Mouse (Mus musculus) ZHBTc4 (cell line): ENCODE data around the gene Evi2a.

Experiments used
- DNase-seq: peaks from one replicate; pipeline ENCODE4 v3.0.0-alpha.2; 2011; ENCODE audit warnings: low read depth, low spot score

The Evi2a gene

GRCm38 (mm10) chr11:79530333-79530761 lies at the start of gene Evi2a, which contains the start of gene Evi2:
TSS of gene Evi2a (minus strand) at chr11:79530609.
TSS of gene Evi2 (minus strand) at chr11:79530589.
- no peak for DNase-seq

GRCm38 (mm10) chr11:79577741-79578140 lies 47.3 kb upstream of the Evi2a start:
- peak; percentile 80 for DNase-seq

- no peak for DNase-seq
These were observed 45.1 kb upstream of the Evi2a start for GRCm38 (mm10) chr11:79575383-79576073.

GRCm38 (mm10) chr11:79573836-79574235 lies 43.4 kb upstream of the Evi2a start:
- DNase-seq: no peak

GRCm38 (mm10) chr11:79570319-79570718 lies 39.9 kb upstream of the Evi2a start:
- no peak for DNase-seq

- no peak for DNase-seq
These were observed 37.9 kb upstream of the Evi2a start for GRCm38 (mm10) chr11:79568197-79568911.

- DNase-seq: peak; percentile 26
These were observed 36.5 kb upstream of the Evi2a start for GRCm38 (mm10) chr11:79566947-79567346.

- no peak for DNase-seq
These were observed 33.1 kb upstream of the Evi2a start for GRCm38 (mm10) chr11:79563493-79563892.

GRCm38 (mm10) chr11:79560536-79560935 lies 30.1 kb upstream of the Evi2a start:
- DNase-seq: no peak

- no peak for DNase-seq
These were observed 22.2 kb upstream of the Evi2a start for GRCm38 (mm10) chr11:79552622-79553021.

GRCm38 (mm10) chr11:79536293-79536692 lies 5.9 kb upstream of the Evi2a start:
- no peak for DNase-seq

GRCm38 (mm10) chr11:79535554-79535953 lies 5.1 kb upstream of the Evi2a start:
- no peak for DNase-seq

- DNase-seq: no peak
These were observed 3.7 kb upstream of the Evi2a start for GRCm38 (mm10) chr11:79533950-79534690.

GRCm38 (mm10) chr11:79533311-79533710 lies 2.9 kb upstream of the Evi2a start:
- DNase-seq: peak; percentile 6

- DNase-seq: no peak
These were observed 1.1 kb upstream of the Evi2a start for GRCm38 (mm10) chr11:79531485-79531884.

GRCm38 (mm10) chr11:79530774-79531173 lies 365 bp upstream of the Evi2a start:
- no peak for DNase-seq

GRCm38 (mm10) chr11:79529736-79530135 lies 673 bp downstream of the Evi2a start:
- no peak for DNase-seq

- no peak for DNase-seq
These were observed 1.2 kb downstream of the Evi2a start for GRCm38 (mm10) chr11:79529226-79529625.

- DNase-seq: no peak
These were observed 1.8 kb downstream of the Evi2a start for GRCm38 (mm10) chr11:79528601-79529000.

- DNase-seq: no peak
These were observed 2.5 kb downstream of the Evi2a start for GRCm38 (mm10) chr11:79527739-79528384.

GRCm38 (mm10) chr11:79527015-79527738 lies 3.2 kb downstream of the Evi2a start:
- DNase-seq: no peak
